Mouse (Mus musculus): ENCODE results near the gene Vps11. TPM values are rescaled to one million over a fixed set of nuclear protein-coding genes. Genes with fewer than 3 reads are reported as not detected.
"Not testable (repeated sequence)": the region's sequence is repeated elsewhere in the genome, so short reads cannot be mapped to it uniquely, and the experiment has no call there.

Vps11 gene
- polyA plus RNA-seq, 1 experiment from 2014 or later, result 19.0 TPM

- H3K4me1 ChIP-seq, result peaks cover 60% of the 10 kb centered on the region
- H3K9me3 ChIP-seq (replicated peaks), result no peaks in the 10 kb centered on the region
- peak overlapping the region; percentile 84 for H3K4me2 ChIP-seq
- peaks cover 63% of the 10 kb centered on the region for H3K36me3 ChIP-seq
- WGBS (ENCODE audit: insufficient replicate concordance), result 18% methylated on average over 3 of the region's 3 CpGs
- H3K27ac ChIP-seq, result peak overlapping the region; percentile 100
- H3K9ac ChIP-seq, result peak overlapping the region; percentile 98
- ATAC-seq, result peak; percentile 84
- H3K27me3 ChIP-seq (replicated peaks), result no peaks in the 10 kb centered on the region
- H3K4me3 ChIP-seq, result peak overlapping the region; percentile 93
Observed at GRCm38 (mm10) chr9:44342173-44342572, 19.3 kb downstream of the Vps11 start.

- Histone ChIP-seq H3K27ac (peak overlapping the region; percentile 100), H3K36me3 (peaks cover 63% of the 10 kb centered on the region), H3K4me1 (peaks cover 67% of the 10 kb centered on the region), H3K4me2 (peak overlapping the region; percentile 84), H3K9me3 (replicated peaks) (no peaks in the 10 kb centered on the region), H3K9ac (peak overlapping the region; percentile 98), H3K27me3 (replicated peaks) (no peaks in the 10 kb centered on the region), H3K4me3 (peak overlapping the region; percentile 93)
- ATAC-seq, result no peak
- WGBS (ENCODE audit: insufficient replicate concordance), result 45% methylated on average over 5 of the region's 5 CpGs
Observed at GRCm38 (mm10) chr9:44341487-44341886, 20.0 kb downstream of the Vps11 start.

- no peak for ATAC-seq
- H3K4me3 ChIP-seq, result peak overlapping the region; percentile 93
- peak overlapping the region; percentile 84 for H3K4me2 ChIP-seq
- peaks cover 58% of the 10 kb centered on the region for H3K4me1 ChIP-seq
- H3K27ac ChIP-seq, result peak overlapping the region; percentile 100
- H3K27me3 ChIP-seq (replicated peaks), result no peaks in the 10 kb centered on the region
- peaks cover 74% of the 10 kb centered on the region for H3K36me3 ChIP-seq
- H3K9ac ChIP-seq, result peak overlapping the region; percentile 99
- H3K9me3 ChIP-seq (replicated peaks), result no peaks in the 10 kb centered on the region
- 72% methylated on average over 5 of the region's 5 CpGs for WGBS (ENCODE audit: insufficient replicate concordance)
Observed at GRCm38 (mm10) chr9:44338574-44338973, 22.9 kb downstream of the Vps11 start.

GRCm38 (mm10) chr9:44337436-44338169 is 23.9 kb downstream of the Vps11 start:
- Histone ChIP-seq H3K4me2 (peak overlapping the region; percentile 84), H3K9ac (peak overlapping the region; percentile 99), H3K27me3 (replicated peaks) (no peaks in the 10 kb centered on the region), H3K4me3 (peak overlapping the region; percentile 93), H3K36me3 (peaks cover 84% of the 10 kb centered on the region), H3K9me3 (replicated peaks) (no peaks in the 10 kb centered on the region), H3K27ac (peak overlapping the region; percentile 100), H3K4me1 (peaks cover 59% of the 10 kb centered on the region)
- 73% methylated on average over 9 of the region's 9 CpGs for WGBS (ENCODE audit: insufficient replicate concordance)
- ATAC-seq, result no peak

GRCm38 (mm10) chr9:44336964-44337363 is 24.5 kb downstream of the Vps11 start:
- peak overlapping the region; percentile 100 for H3K27ac ChIP-seq
- peak overlapping the region; percentile 84 for H3K4me2 ChIP-seq
- peak overlapping the region; percentile 99 for H3K9ac ChIP-seq
- 51% methylated on average over 3 of the region's 3 CpGs for WGBS (ENCODE audit: insufficient replicate concordance)
- H3K27me3 ChIP-seq (replicated peaks), result no peaks in the 10 kb centered on the region
- H3K4me3 ChIP-seq, result peak overlapping the region; percentile 93
- H3K36me3 ChIP-seq, result peaks cover 90% of the 10 kb centered on the region
- peaks cover 55% of the 10 kb centered on the region for H3K4me1 ChIP-seq
- no peak for ATAC-seq
- H3K9me3 ChIP-seq (replicated peaks), result no peaks in the 10 kb centered on the region

GRCm38 (mm10) chr9:44336513-44336912 is 25.0 kb downstream of the Vps11 start:
- Histone ChIP-seq H3K27ac (peak overlapping the region; percentile 100), H3K4me1 (peaks cover 55% of the 10 kb centered on the region), H3K4me3 (peak overlapping the region; percentile 93), H3K4me2 (peak overlapping the region; percentile 84), H3K9ac (peak overlapping the region; percentile 99), H3K36me3 (peaks cover 90% of the 10 kb centered on the region)
- WGBS (ENCODE audit: insufficient replicate concordance), result 26% methylated on average over 4 of the region's 4 CpGs
- not testable (repeated sequence) for H3K9me3 ChIP-seq (replicated peaks); ATAC-seq; H3K27me3 ChIP-seq (replicated peaks)

GRCm38 (mm10) chr9:44336093-44336406 is 25.4 kb downstream of the Vps11 start:
- Histone ChIP-seq H3K27ac (peak overlapping the region; percentile 100), H3K9ac (peak overlapping the region; percentile 99), H3K9me3 (replicated peaks) (no peaks in the 10 kb centered on the region), H3K4me1 (peaks cover 55% of the 10 kb centered on the region), H3K36me3 (peaks cover 90% of the 10 kb centered on the region), H3K4me2 (peak overlapping the region; percentile 84), H3K27me3 (replicated peaks) (no peaks in the 10 kb centered on the region), H3K4me3 (peak overlapping the region; percentile 93)
- 2% methylated on average over 5 of the region's 5 CpGs for WGBS (ENCODE audit: insufficient replicate concordance)
- no peak for ATAC-seq

GRCm38 (mm10) chr9:44335331-44336092 is 26.0 kb downstream of the Vps11 start:
- Histone ChIP-seq H3K4me1 (peaks cover 54% of the 10 kb centered on the region), H3K36me3 (peaks cover 90% of the 10 kb centered on the region)
- under 1% methylated on average over 46 of the region's 50 CpGs for WGBS (ENCODE audit: insufficient replicate concordance)

GRCm38 (mm10) chr9:44334396-44335330 is 26.8 kb downstream of the Vps11 start, which contains the start of gene H2afx:
Gene H2afx (plus strand): TSS chr9:44334694.
- peak within 1 kb of the TSS; percentile 100 for H3K27ac ChIP-seq
- peak within 1 kb of the TSS; percentile 93 for H3K4me3 ChIP-seq
- H3K27me3 ChIP-seq (replicated peaks), result no peaks in the 10 kb centered on the region
- WGBS (ENCODE audit: insufficient replicate concordance), result under 1% methylated on average over 91 of the region's 91 CpGs
- H3K9me3 ChIP-seq (replicated peaks), result no peaks in the 10 kb centered on the region
- peak within 1 kb of the TSS; percentile 84 for H3K4me2 ChIP-seq
- H3K9ac ChIP-seq, result peak within 1 kb of the TSS; percentile 99
- peak; percentile 88 for ATAC-seq
- peaks cover 46% of the 10 kb centered on the region for H3K4me1 ChIP-seq
- peaks cover 90% of the 10 kb centered on the region for H3K36me3 ChIP-seq

More at GRCm38 (mm10) chr9:44335331-44336092, 26.0 kb downstream of the Vps11 start:
- H3K9me3 ChIP-seq (replicated peaks), result no peaks in the 10 kb centered on the region
- peak overlapping the region; percentile 100 for H3K27ac ChIP-seq
- peak overlapping the region; percentile 99 for H3K9ac ChIP-seq
- peak; percentile 17 for ATAC-seq
- H3K4me3 ChIP-seq, result peak overlapping the region; percentile 93
- H3K4me2 ChIP-seq, result peak overlapping the region; percentile 84
- H3K27me3 ChIP-seq (replicated peaks), result no peaks in the 10 kb centered on the region

GRCm38 (mm10) chr9:44332918-44333638 is 28.4 kb downstream of the Vps11 start:
- Histone ChIP-seq H3K9ac (peak overlapping the region; percentile 65), H3K4me2 (peak overlapping the region; percentile 66), H3K27ac (peak overlapping the region; percentile 89), H3K9me3 (replicated peaks) (no peaks in the 10 kb centered on the region), H3K4me1 (peaks cover 33% of the 10 kb centered on the region), H3K4me3 (peak overlapping the region; percentile 54), H3K36me3 (peaks cover 89% of the 10 kb centered on the region), H3K27me3 (replicated peaks) (no peaks in the 10 kb centered on the region)
- no peak for ATAC-seq
- 90% methylated on average over 13 of the region's 13 CpGs for WGBS (ENCODE audit: insufficient replicate concordance)

- no peak overlapping the region for H3K27ac ChIP-seq
Observed at GRCm38 (mm10) chr9:44330736-44331135, 30.7 kb downstream of the Vps11 start.

More at GRCm38 (mm10) chr9:44330736-44331135, 30.7 kb downstream of the Vps11 start:
- Histone ChIP-seq H3K4me2 (no peak overlapping the region), H3K9ac (no peak overlapping the region), H3K9me3 (replicated peaks) (no peaks in the 10 kb centered on the region), H3K4me1 (peaks cover 34% of the 10 kb centered on the region), H3K36me3 (peaks cover 69% of the 10 kb centered on the region), H3K27me3 (replicated peaks) (no peaks in the 10 kb centered on the region), H3K4me3 (no peak overlapping the region)
- no peak for ATAC-seq
- 80% methylated on average over 6 of the region's 6 CpGs for WGBS (ENCODE audit: insufficient replicate concordance)

All from liver, embryonic 12.5 days (tissue).